Mouse (Mus musculus): ENCODE data around the gene Atcay. TPM values are rescaled to one million over a fixed set of nuclear protein-coding genes. Genes with fewer than 3 reads are reported as not detected.
A peak's percentile ranks its signal among the peaks of the same experiment; 100 is the strongest.
"Not testable (repeated sequence)": the region's sequence is repeated elsewhere in the genome, so short reads cannot be mapped to it uniquely, and the experiment has no call there.

Atcay gene
- polyA plus RNA-seq, 1 experiment = 166 TPM

DNA sequence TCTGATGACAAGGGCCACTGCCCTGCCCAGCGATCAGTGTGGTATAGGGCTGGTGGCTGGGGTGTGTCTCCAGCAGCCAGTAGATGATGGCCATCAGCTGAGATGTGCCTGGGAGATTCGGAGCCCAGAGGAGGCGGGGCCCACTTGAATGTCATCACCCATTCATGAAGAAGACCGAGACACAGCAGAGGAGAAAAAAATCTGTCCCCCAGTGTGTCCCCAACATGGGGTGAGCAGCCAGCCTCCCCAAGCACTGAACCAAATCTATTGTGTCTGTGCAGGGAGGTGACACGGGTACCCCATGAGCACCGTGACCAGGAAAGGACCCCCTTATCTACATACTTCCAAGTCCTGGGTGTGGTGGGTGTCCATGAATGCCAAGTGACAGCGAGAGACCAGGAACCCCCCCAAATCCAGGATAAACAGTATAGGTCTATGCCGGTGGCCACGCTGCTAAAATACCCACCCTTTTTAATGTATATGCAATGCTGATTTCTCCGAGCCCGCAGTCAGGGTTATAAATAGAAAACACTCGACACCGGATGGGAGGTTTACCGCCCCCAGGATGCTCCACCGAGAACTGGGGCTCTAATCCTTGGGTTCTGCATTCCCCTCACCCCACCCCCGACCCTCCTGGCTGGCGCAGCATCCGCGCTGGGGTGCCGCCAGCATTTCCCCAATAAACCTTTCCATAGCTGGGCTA is 747 bp downstream of the Atcay start:
- H3K27ac ChIP-seq (ENCODE audit: insufficient read depth, low read length) = peak overlapping the region; percentile 95
- peak overlapping the region; percentile 95 for H3K4me3 ChIP-seq (ENCODE audit: insufficient read depth, low read length)
- peaks cover 6% of the 10 kb centered on the region; the same call in 1 of the 2 replicates for H3K4me1 ChIP-seq (ENCODE audit: control insufficient read depth, insufficient read depth, low read length)
- no peak for TF ChIP-seq CTCF (IDR thresholded peaks at IDR 0.05; ENCODE audit: extremely low read depth, insufficient read depth, low read length)
- TF ChIP-seq POLR2A (IDR thresholded peaks at IDR 0.05; ENCODE audit: extremely low read depth, insufficient read depth, low read length) = 0 out of 2 replicates have a peak, but pooled peaks have one; percentile 27

DNA sequence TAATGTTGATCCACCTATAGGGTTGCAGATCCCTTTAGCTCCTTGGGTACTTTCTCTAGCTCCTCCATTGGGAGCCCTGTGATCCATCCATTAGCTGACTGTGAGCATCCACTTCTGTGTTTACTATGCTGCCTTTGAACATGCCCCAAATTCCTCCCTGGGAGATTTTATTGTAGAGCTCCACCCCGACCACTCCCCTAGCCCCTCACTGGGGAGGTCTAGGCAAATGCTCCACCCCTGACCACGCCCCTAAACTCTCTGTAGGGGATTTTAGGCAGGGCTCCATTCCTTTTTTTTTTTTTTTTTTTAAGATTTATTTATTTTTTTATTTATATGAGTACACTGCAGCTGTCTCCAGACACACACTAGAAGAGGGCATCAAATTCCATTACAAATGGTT is 6.9 kb downstream of the Atcay start:
- not testable (repeated sequence) for H3K4me3 ChIP-seq (ENCODE audit: insufficient read depth, low read length); H3K4me1 ChIP-seq (ENCODE audit: control insufficient read depth, insufficient read depth, low read length); H3K27ac ChIP-seq (ENCODE audit: insufficient read depth, low read length)

DNA sequence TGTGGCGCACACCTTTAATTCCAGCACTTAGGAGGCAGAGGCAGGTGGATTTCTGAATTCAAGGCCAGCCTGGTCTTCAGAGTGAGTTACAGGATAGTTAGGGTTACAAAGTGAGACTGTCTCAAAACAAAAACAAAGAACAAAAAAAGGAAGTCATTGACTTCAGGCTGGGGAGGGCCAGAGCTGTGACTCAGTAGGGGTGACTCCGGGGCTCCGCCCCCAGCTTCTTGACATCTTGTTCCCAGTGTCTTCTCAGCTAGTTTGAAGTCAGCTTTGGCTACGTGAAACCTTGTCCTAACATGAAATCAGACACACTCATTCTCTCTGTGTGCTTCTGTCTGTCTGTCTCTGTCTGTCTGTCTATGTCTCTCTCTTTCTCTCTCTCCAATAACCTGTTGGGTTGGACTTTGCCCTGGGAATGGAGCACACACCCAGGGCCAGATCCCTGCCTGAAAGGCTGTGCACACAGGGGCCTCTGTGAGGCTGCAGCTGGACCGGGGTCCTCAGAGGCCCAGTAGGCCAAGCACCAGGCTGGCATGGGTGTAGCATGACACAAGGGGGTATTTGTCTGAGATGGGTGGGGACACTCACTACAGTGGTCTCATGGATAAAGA is 9.1 kb downstream of the Atcay start:
- no peak for TF ChIP-seq CTCF (IDR thresholded peaks at IDR 0.05; ENCODE audit: extremely low read depth, insufficient read depth, low read length)
- TF ChIP-seq POLR2A (IDR thresholded peaks at IDR 0.05; ENCODE audit: extremely low read depth, insufficient read depth, low read length) = no peak
- no peaks in the 10 kb centered on the region for H3K4me1 ChIP-seq (ENCODE audit: control insufficient read depth, insufficient read depth, low read length)
- no peak overlapping the region for H3K27ac ChIP-seq (ENCODE audit: insufficient read depth, low read length)
- no peak overlapping the region for H3K4me3 ChIP-seq (ENCODE audit: insufficient read depth, low read length)

DNA sequence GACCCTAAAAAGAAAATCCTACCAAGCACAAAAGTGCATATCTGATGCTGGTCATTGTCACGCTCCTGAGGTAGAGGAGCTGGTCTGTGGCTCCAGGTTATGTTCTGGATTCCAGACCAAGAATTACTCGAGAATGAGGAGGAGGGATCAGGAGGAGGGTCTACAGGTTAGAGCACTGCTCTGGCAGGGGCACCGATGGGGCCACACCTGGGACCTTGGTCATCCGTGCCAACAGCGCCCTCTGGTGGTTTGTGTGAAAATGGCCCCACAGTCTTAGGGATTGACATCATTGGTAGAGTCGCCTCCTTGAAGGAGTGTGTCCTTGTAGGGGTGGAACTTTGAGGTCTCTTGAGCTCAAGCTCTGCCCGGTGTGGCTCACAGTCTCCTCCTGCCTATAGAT is 12.7 kb downstream of the Atcay start:
- H3K4me3 ChIP-seq (ENCODE audit: insufficient read depth, low read length) = no peak overlapping the region
- no peaks in the 10 kb centered on the region for H3K4me1 ChIP-seq (ENCODE audit: control insufficient read depth, insufficient read depth, low read length)
- TF ChIP-seq CTCF (IDR thresholded peaks at IDR 0.05; ENCODE audit: extremely low read depth, insufficient read depth, low read length) (peak; percentile 80), POLR2A (IDR thresholded peaks at IDR 0.05; ENCODE audit: extremely low read depth, insufficient read depth, low read length) (no peak)
- no peak overlapping the region for H3K27ac ChIP-seq (ENCODE audit: insufficient read depth, low read length)

DNA sequence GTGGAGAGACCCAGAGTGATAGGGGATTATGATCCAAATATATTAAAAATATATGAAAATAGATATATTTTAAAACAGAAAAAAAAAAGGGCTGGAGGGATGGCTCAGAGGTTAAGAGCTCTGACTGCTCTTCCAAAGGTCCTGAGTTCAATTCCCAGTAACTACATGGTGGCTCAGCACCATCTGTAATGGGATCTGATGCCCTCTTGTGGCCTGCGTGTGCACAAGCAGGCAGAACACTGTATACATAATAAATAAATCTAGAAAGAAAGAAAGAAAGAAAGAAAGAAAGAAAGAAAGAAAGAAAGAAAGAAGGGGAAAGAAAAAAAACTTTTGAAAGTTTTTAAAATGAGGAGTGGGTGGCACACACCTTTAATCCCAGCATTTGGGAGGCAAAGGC is 13.4 kb downstream of the Atcay start:
- H3K4me1 ChIP-seq (ENCODE audit: control insufficient read depth, insufficient read depth, low read length); H3K27ac ChIP-seq (ENCODE audit: insufficient read depth, low read length); H3K4me3 ChIP-seq (ENCODE audit: insufficient read depth, low read length): not testable (repeated sequence)
- TF ChIP-seq CTCF (IDR thresholded peaks at IDR 0.05; ENCODE audit: extremely low read depth, insufficient read depth, low read length) = peak; percentile 45

DNA sequence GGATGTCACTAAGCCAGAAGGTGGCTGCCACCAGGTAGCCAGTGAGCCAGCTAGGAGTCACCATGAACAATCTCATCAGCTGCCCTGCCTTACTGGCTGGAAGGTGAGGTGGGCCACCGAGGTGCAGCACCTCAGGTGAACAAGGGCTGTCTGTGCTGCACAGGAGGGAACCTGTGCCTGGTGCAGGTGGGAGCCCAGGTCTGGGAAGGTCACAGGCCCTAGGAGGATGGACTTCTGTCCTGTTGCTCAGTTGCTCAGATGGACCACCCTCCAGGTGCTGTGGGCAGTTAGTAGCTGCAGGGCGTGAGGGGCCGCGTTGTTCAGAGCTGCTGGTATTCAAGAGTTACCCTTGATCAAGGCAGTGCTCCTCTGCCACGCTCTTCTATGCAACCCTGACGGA is 13.8 kb downstream of the Atcay start:
- TF ChIP-seq CTCF (IDR thresholded peaks at IDR 0.05; ENCODE audit: extremely low read depth, insufficient read depth, low read length) (no peak), POLR2A (IDR thresholded peaks at IDR 0.05; ENCODE audit: extremely low read depth, insufficient read depth, low read length) (no peak)

DNA sequence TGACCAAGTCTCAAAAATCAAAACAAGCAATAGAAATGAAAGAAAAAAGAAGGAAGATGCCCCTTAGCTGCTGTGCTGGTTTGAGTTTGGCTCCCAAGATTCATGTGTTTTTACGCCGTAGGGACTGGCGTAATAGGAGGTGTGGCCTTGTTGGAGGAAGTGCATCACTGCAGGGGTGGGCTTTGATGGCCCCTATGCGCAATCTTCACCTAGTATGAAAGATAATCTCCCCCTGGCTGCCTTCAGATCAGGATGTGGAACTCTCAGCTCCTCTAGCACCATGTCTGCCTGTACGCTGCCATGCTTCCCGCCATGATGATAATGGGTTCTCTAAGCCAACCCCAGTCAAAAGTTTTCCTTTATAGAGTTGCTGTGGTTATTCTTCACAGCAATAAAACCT is 14.4 kb downstream of the Atcay start:
- H3K4me3 ChIP-seq (ENCODE audit: insufficient read depth, low read length) = no peak overlapping the region
- no peaks in the 10 kb centered on the region for H3K4me1 ChIP-seq (ENCODE audit: control insufficient read depth, insufficient read depth, low read length)
- H3K27ac ChIP-seq (ENCODE audit: insufficient read depth, low read length) = no peak overlapping the region
- TF ChIP-seq POLR2A (IDR thresholded peaks at IDR 0.05; ENCODE audit: extremely low read depth, insufficient read depth, low read length) (no peak), CTCF (IDR thresholded peaks at IDR 0.05; ENCODE audit: extremely low read depth, insufficient read depth, low read length) (no peak)

More for the DNA sequence above, 13.8 kb downstream of the Atcay start:
- Histone ChIP-seq H3K27ac (ENCODE audit: insufficient read depth, low read length) (no peak overlapping the region), H3K4me1 (ENCODE audit: control insufficient read depth, insufficient read depth, low read length) (no peaks in the 10 kb centered on the region), H3K4me3 (ENCODE audit: insufficient read depth, low read length) (no peak overlapping the region)

DNA sequence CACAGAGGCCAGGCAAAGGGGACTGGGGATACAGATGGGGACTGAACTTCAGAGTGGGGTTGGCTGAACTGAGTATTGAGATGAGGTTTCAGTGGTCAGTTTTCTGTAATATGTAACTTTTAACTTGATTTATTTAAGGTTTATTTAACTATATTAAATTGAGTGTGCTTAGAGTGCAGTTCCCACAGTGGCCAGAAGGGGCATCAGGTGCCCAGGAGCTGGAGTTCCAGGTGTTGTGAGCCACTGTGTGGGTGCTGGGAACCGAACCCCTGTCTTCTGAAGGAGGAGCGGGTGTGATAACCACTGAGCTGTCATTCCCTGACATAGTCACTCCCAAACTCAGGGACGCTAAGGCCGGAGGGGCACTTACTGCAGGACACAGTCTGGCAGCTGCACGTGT is 20.5 kb downstream of the Atcay start:
- no peak overlapping the region for H3K27ac ChIP-seq (ENCODE audit: insufficient read depth, low read length)
- H3K4me1 ChIP-seq (ENCODE audit: control insufficient read depth, insufficient read depth, low read length) = no peaks in the 10 kb centered on the region
- no peak overlapping the region for H3K4me3 ChIP-seq (ENCODE audit: insufficient read depth, low read length)
- TF ChIP-seq CTCF (IDR thresholded peaks at IDR 0.05; ENCODE audit: extremely low read depth, insufficient read depth, low read length) (0 out of 2 replicates have a peak, but pooled peaks have one; percentile 9), POLR2A (IDR thresholded peaks at IDR 0.05; ENCODE audit: extremely low read depth, insufficient read depth, low read length) (no peak)

DNA sequence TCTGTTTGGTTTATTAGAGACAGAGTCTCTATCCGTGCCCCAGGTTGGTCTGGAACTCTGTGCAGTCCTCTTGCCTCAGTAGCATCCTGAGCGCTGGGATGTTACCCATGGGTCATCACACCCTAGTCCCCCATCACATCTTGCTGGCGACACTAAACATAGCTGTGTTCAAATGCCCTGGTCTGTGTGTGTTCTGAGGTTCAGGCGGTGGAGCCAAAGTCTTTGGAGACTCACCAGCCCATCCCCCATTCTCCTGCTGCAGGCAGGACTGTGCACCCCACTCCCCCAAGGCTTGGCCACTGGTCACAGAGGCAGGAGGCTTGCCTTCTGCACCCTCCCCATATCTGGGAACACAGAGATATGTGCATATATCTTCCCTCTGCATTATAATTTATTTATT is 26.5 kb downstream of the Atcay start:
- Histone ChIP-seq H3K4me3 (ENCODE audit: insufficient read depth, low read length) (no peak overlapping the region), H3K4me1 (ENCODE audit: control insufficient read depth, insufficient read depth, low read length) (no peaks in the 10 kb centered on the region), H3K27ac (ENCODE audit: insufficient read depth, low read length) (no peak overlapping the region)
- TF ChIP-seq POLR2A (IDR thresholded peaks at IDR 0.05; ENCODE audit: extremely low read depth, insufficient read depth, low read length) = no peak; the same call in 1 of the 2 replicates
- no peak for TF ChIP-seq CTCF (IDR thresholded peaks at IDR 0.05; ENCODE audit: extremely low read depth, insufficient read depth, low read length)

DNA sequence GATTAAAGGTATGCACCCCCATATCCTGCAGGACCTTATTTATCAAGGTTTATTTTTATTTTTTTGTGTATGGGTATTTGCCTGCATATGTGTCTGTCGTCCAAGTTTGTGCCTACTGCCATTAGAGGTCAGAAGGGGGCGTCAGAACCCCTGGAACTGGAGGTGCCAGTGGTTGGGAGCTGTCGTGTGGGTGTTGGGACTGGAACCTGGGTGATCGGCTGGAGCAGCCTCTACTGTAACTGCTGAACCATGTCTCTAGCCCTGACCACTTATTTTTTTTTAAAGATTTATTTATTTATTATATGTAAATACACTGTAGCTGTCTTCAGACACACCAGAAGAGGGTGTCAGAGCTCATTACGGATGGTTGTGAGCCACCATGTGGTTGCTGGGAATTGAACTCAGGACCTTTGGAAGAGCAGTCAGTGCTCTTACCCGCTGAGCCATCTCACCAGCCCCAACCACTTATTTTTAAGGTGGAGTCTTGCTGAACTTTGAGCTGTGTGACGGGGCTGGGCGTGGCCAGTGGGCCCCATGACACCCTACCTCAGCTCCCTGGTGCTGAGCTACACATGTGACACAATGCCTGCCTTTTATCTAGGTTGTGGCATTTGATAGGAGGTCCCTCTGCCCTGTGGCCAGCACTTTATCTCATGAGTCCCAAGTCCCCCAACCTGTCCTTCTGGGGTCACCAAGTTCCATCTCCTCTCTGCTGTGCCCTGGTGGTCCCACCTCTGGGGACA is 27.5 kb downstream of the Atcay start:
- Histone ChIP-seq H3K27ac (ENCODE audit: insufficient read depth, low read length) (no peak overlapping the region), H3K4me3 (ENCODE audit: insufficient read depth, low read length) (no peak overlapping the region), H3K4me1 (ENCODE audit: control insufficient read depth, insufficient read depth, low read length) (no peaks in the 10 kb centered on the region)
- TF ChIP-seq CTCF (IDR thresholded peaks at IDR 0.05; ENCODE audit: extremely low read depth, insufficient read depth, low read length) (0 out of 2 replicates have a peak, but pooled peaks have one; percentile 1), POLR2A (IDR thresholded peaks at IDR 0.05; ENCODE audit: extremely low read depth, insufficient read depth, low read length) (no peak)
